Mouse (Mus musculus) liver, adult 2 months (tissue): Measurements from ENCODE around the gene Mfsd4b5.

Experiments
- CTCF ChIP-seq: fragments of 200-500 bp; IDR thresholded peaks from 2 replicates; pipeline ENCODE4 v1.5.1; 2011; ENCODE audit warnings: low read depth, low read length, control low read depth
- POLR2A ChIP-seq: fragments of 200-500 bp; IDR thresholded peaks from 2 replicates; pipeline ENCODE4 v1.6.1; 2011; ENCODE audit warnings: low read length, control low read depth; ENCODE audit not compliant: insufficient read depth; ENCODE audit errors: extremely low read depth

- TF ChIP-seq CTCF (no peak), POLR2A (no peak)
These were observed 20.5 kb upstream of the Mfsd4b5 start for GRCm38 (mm10) chr10:40006963-40007362.
